Mouse (Mus musculus) CH12F3 (cell line): ENCODE measurements at regions not wholly inside any gene's neighbourhood (a gene's known extent, or its start where the extent isn't known, plus 50 kb on each side); places are given as distances from the start of the nearest gene placed in this dataset.
"Not testable (repeated sequence)": the region's sequence is repeated elsewhere in the genome, so short reads cannot be mapped to it uniquely, and the experiment has no call there.

Experiments
- in situ Hi-C: fragments of 300-500 bp; cut with MboI; formaldehyde crosslinking; loops from 2 replicates; pipeline ENCODE4 v1.14.3; 2020; ENCODE audit warnings: low sequenced_read_pairs

- in situ Hi-C loops: loop anchor here (25.0 kb wide), 1 partner anchor 270 kb away; no protein-coding TSS in a partner anchor
These were observed 352.3 kb upstream of the Snrpn start for GRCm38 (mm10) chr7:60492028-60492995.

DNA sequence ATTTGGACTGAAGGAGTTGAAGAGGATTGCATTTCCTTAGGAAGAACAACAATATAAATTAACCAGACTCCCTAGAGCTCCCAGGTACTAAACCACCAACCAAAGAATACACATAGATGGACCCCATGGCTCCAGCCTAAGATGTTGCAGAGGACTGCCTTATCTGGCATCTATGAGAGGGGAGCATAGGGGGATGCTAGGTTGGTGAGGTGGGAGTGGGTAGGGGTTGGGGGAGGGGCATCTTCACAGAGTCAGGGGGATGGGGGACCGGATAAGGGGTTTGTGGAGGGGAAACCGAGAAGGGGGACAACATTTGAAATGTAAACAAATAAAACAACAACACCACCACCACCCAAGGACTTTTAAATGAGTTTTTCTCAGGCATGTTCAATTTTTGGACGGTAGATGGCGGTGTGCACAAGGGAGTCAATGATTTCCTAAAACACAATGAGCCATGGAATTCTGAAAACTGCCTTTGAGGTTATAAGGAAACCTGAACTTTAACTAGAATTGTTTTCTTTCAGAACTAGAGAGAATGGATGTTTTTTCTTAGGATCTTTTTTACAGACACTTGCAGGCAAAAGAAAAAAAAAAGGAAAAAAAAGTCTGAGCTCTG, 347.9 kb upstream of the Snrpn start:
- in situ Hi-C loops: loop anchor here (10.0 to 25.0 kb wide), 2 partner anchors 103 to 274 kb away; no protein-coding TSS in a partner anchor

- in situ Hi-C loops: not testable (repeated sequence)
These were observed 310.1 kb upstream of the Snrpn start for GRCm38 (mm10) chr7:60450074-60450603.

DNA sequence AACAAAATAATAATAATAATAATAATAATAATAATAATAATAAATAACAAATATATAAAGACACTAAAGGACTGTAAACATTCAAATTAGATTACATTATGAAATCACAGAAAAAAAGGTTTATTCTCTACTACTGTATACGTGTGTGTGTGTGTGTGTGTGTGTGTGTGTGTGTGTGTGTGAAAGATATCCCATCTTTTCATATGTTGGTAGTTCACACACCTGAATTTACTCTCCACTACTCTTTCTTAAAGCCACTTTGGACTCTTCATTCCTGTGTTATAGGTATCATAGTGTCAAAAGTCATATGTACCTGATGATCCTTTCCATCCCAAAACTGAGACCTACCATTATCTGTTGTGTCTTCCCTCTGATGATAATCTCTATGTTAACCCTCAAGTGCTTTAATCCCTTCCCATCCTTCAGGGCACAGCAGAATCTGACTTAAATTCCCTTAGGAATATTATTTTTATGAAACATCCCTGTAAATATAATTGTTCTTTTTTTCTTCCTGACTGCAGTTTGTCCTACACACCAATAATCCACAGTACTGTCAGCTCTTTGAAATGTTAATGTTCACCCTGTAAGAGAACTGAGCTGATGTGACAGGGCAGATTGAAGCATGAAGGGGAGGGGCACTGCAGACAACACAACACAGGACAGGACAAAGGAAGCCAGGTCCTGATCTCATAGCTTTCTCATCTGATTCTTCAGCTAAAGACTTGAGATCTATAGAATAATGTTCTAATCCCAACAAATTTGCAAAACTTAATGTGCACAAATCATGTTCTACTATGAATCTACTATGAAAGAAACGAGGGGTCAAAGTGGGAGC, 309.4 kb upstream of the Snrpn start:
- in situ Hi-C loops: not testable (repeated sequence)

GRCm38 (mm10) chr7:60438781-60439180, 298.8 kb upstream of the Snrpn start:
- in situ Hi-C loops: no loop called here

GRCm38 (mm10) chr7:60391011-60391863, 251.2 kb upstream of the Snrpn start:
- in situ Hi-C loops: not testable (repeated sequence)

- in situ Hi-C loops: loop anchor here (10.0 kb wide), 1 partner anchor 98 kb away; no protein-coding TSS in a partner anchor
These were observed 246.9 kb upstream of the Snrpn start for GRCm38 (mm10) chr7:60386957-60387356.

DNA sequence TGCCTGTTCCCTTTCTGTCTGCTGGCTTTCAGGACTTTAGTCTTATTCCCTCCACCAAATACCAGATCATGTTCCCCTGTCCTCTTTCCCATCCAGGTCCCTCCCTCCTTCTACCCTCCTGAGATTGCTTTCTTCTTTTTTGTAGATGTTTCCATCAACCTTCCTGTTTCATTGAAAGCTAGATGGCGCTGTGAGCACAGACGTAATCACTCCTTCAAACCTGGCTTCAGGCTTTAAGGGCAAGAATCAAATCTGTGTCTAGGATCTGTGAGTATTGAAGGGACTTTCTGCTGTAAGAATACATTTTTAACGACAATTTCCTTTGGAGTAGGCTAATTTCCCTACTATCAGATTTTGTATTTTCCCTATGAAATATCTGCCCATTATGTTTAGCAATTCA, 234.0 kb upstream of the Snrpn start:
- in situ Hi-C loops: not testable (repeated sequence)

DNA sequence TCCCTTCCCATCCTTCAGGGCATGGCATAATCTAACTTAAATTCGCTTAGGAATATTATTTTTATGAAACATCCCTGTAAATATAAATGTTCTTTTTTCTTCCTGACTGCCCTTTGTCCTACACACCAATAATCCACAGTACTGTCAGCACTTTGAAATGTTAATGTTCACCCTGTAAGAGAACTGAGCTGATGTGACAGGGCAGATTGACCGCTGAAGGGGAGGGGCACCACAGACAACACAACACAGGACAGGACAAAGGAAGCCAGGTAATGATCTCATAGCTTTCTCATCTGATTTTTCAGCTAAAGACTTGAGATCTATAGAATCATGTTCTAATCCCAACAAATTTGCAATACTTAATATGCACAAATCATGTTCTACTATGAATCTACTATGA, 212.2 kb upstream of the Snrpn start:
- in situ Hi-C loops: not testable (repeated sequence)
